Mouse (Mus musculus) midbrain, embryonic 11.5 days (tissue): ENCODE data around the gene Ap5b1. TPM values are rescaled to one million over a fixed set of nuclear protein-coding genes. Genes with fewer than 3 reads are reported as not detected.
A peak's percentile ranks its signal among the peaks of the same experiment; 100 is the strongest.

Experiments used
- ATAC-seq: fragments of 200-750 bp; cut with Nextera tagmentation; 2 replicates; pipeline ENCODE4 v1.8.0; 2017; ENCODE audit warnings: moderate TSS enrichment, moderate library complexity; ENCODE audit not compliant: low FRiP score
- DNase-seq: peaks from one replicate; pipeline ENCODE4 v3.0.0; 2015; ENCODE audit warnings: low spot score; ENCODE audit errors: missing footprints
- H3K27ac ChIP-seq: fragments of 300-500 bp; sonication (generic); 2 replicates; pipeline ENCODE4 v1.5.1; 2014; ENCODE audit warnings: low read depth, low read length
- H3K27me3 ChIP-seq: fragments of 300-500 bp; sonication (generic); 2 replicates; pipeline ENCODE4 v1.6.1; 2014; ENCODE audit warnings: mild to moderate bottlenecking, low read length, moderate library complexity, mixed read lengths; ENCODE audit not compliant: control insufficient read depth, insufficient read depth
- H3K36me3 ChIP-seq: fragments of 300-500 bp; sonication (generic); 2 replicates; pipeline ENCODE4 v1.6.1; 2014; ENCODE audit warnings: mild to moderate bottlenecking, low read length, moderate library complexity, mixed read lengths; ENCODE audit not compliant: control insufficient read depth, insufficient read depth
- H3K4me1 ChIP-seq: fragments of 300-500 bp; sonication (generic); 2 replicates; pipeline ENCODE4 v1.6.1; 2014; ENCODE audit warnings: low read length; ENCODE audit not compliant: control insufficient read depth, insufficient read depth
- H3K4me2 ChIP-seq: fragments of 300-500 bp; sonication (generic); 2 replicates; pipeline ENCODE4 v1.6.1; 2014; ENCODE audit warnings: mild to moderate bottlenecking, moderate library complexity
- H3K4me3 ChIP-seq: fragments of 300-500 bp; sonication (generic); 2 replicates; pipeline ENCODE4 v1.5.1; 2014; ENCODE audit warnings: low read depth, low read length
- H3K9ac ChIP-seq: fragments of 300-500 bp; sonication (generic); 2 replicates; pipeline ENCODE4 v1.6.1; 2014; ENCODE audit warnings: low read length
- H3K9me3 ChIP-seq: fragments of 300-500 bp; sonication (generic); 2 replicates; pipeline ENCODE4 v1.6.1; 2016; ENCODE audit warnings: low read length; ENCODE audit not compliant: control insufficient read depth
- WGBS: fragments of 180-500 bp; shearing (Covaris S2); extraction: QIAGEN DNeasy Blood & Tissue Kit; methylation state at CpG from one replicate; pipeline ENCODE4 v1.1.7; 2014; 5-methylcytosine and 5-hydroxymethylcytosine counted together
- polyA plus RNA-seq: library from polyadenylated mRNA; unstranded; fragments of >200 nt; fragmentation: Nextera tagmentation; extraction: Ambion mirVana; gene quantifications from 2 replicates; pipeline ENCODE4 v1.2.1, GENCODE M21; 2014

The Ap5b1 gene
- polyA plus RNA-seq, 1 experiment from 2014 or later, result 1.5 TPM

DNA sequence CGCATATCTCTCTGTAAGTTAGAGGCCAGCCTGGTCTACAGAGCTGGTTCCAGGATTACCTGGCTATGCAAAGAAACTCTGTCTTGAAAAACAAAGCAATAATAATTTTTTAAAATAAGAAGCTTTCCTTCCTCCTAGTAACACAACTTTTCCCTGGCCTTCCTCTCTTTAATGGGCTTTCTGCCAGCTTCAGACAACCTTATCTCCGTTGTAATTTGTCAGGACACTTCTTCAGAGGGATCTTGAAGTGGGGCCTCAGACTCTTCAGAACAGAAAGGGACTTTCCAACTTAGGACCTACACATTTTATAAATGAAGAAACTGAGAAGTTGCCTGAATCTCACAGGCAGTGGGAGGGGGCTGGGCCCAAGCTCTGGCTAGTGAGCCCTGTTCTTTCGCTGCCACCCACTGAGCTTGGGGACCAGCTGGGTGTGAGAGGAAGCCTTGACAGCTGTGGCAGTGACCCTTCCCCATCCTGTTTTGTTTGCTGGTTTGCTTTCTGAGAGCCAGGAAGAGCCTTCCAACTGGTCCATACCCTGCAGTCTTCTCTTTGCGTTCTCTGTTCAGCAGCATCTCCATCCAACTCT is 20.3 kb upstream of the Ap5b1 start:
- no peak overlapping the region for H3K9ac ChIP-seq
- H3K27me3 ChIP-seq, result no peaks in the 10 kb centered on the region
- no peak overlapping the region for H3K27ac ChIP-seq
- DNase-seq (no peak), ATAC-seq (no peak)
- no peaks in the 10 kb centered on the region for H3K4me1 ChIP-seq
- 89% methylated on average over 4 of the region's 4 CpGs for WGBS
- H3K4me2 ChIP-seq, result no peak overlapping the region
- H3K36me3 ChIP-seq, result no peaks in the 10 kb centered on the region
- H3K4me3 ChIP-seq, result no peak overlapping the region
- H3K9me3 ChIP-seq, result no peaks in the 10 kb centered on the region

GRCm38 (mm10) chr19:5553802-5554201 is 14.0 kb upstream of the Ap5b1 start:
- no peaks in the 10 kb centered on the region for H3K36me3 ChIP-seq
- ATAC-seq, result no peak
- no peak overlapping the region for H3K4me3 ChIP-seq
- no peaks in the 10 kb centered on the region for H3K4me1 ChIP-seq
- H3K4me2 ChIP-seq, result no peak overlapping the region
- no peaks in the 10 kb centered on the region for H3K9me3 ChIP-seq
- peaks cover 11% of the 10 kb centered on the region for H3K27me3 ChIP-seq
- H3K9ac ChIP-seq, result no peak overlapping the region
- no peak overlapping the region for H3K27ac ChIP-seq
- DNase-seq, result no peak
- WGBS, result 59% methylated on average over 8 of the region's 8 CpGs

DNA sequence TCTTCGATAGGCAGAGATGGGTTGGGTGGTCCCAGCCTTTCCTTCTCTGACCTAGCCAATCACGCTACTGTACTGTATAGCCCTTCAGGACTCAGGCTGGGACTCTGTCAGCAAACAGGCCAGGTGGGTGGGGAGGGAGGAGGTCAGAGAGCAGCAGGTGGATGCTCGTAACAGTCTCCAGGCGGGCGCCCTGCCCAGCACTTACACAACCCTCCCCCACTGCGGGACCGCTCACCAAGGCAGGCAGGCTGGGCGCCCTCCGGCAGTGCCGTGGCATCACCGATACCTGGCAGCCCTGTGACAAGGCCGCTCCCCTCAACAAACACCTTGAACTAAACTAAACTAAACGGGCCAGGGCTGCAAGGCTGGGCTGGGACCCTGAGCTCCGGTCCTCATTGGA is 13.6 kb upstream of the Ap5b1 start:
- no peaks in the 10 kb centered on the region for H3K4me1 ChIP-seq
- no peak overlapping the region for H3K9ac ChIP-seq
- H3K4me3 ChIP-seq, result no peak overlapping the region
- no peaks in the 10 kb centered on the region for H3K36me3 ChIP-seq
- DNase-seq (no peak), ATAC-seq (no peak)
- WGBS, result 74% methylated on average over 14 of the region's 14 CpGs
- H3K27ac ChIP-seq, result no peak overlapping the region
- H3K4me2 ChIP-seq, result no peak overlapping the region
- H3K27me3 ChIP-seq, result peaks cover 16% of the 10 kb centered on the region
- no peaks in the 10 kb centered on the region for H3K9me3 ChIP-seq

- H3K4me2 ChIP-seq, result no peak overlapping the region
- 46% methylated on average over 7 of the region's 7 CpGs for WGBS
- ATAC-seq, result no peak
Observed at GRCm38 (mm10) chr19:5558169-5558568, 9.7 kb upstream of the Ap5b1 start.

GRCm38 (mm10) chr19:5558770-5559169 is 9.1 kb upstream of the Ap5b1 start:
- 61% methylated on average over 8 of the region's 8 CpGs for WGBS
- peaks cover 56% of the 10 kb centered on the region for H3K27me3 ChIP-seq
- no peak overlapping the region for H3K4me3 ChIP-seq
- no peaks in the 10 kb centered on the region for H3K9me3 ChIP-seq
- no peaks in the 10 kb centered on the region for H3K36me3 ChIP-seq
- peaks cover 11% of the 10 kb centered on the region for H3K4me1 ChIP-seq
- ATAC-seq (no peak), DNase-seq (peak; percentile 83)
- no peak overlapping the region for H3K4me2 ChIP-seq
- H3K9ac ChIP-seq, result no peak overlapping the region
- no peak overlapping the region for H3K27ac ChIP-seq

More at GRCm38 (mm10) chr19:5558169-5558568, 9.7 kb upstream of the Ap5b1 start:
- H3K36me3 ChIP-seq, result no peaks in the 10 kb centered on the region
- no peak overlapping the region for H3K27ac ChIP-seq
- H3K9ac ChIP-seq, result no peak overlapping the region
- peaks cover 11% of the 10 kb centered on the region for H3K4me1 ChIP-seq
- no peaks in the 10 kb centered on the region for H3K9me3 ChIP-seq
- H3K4me3 ChIP-seq, result no peak overlapping the region
- no peak for DNase-seq
- H3K27me3 ChIP-seq, result peaks cover 54% of the 10 kb centered on the region

GRCm38 (mm10) chr19:5559229-5559628 is 8.6 kb upstream of the Ap5b1 start:
- no peak overlapping the region for H3K4me2 ChIP-seq
- no peaks in the 10 kb centered on the region for H3K36me3 ChIP-seq
- H3K27me3 ChIP-seq, result peaks cover 57% of the 10 kb centered on the region
- no peak for ATAC-seq
- H3K27ac ChIP-seq, result no peak overlapping the region
- 18% methylated on average over 8 of the region's 8 CpGs for WGBS
- no peak for DNase-seq
- no peak overlapping the region for H3K4me3 ChIP-seq
- no peaks in the 10 kb centered on the region for H3K9me3 ChIP-seq
- H3K9ac ChIP-seq, result no peak overlapping the region
- H3K4me1 ChIP-seq, result peaks cover 11% of the 10 kb centered on the region

DNA sequence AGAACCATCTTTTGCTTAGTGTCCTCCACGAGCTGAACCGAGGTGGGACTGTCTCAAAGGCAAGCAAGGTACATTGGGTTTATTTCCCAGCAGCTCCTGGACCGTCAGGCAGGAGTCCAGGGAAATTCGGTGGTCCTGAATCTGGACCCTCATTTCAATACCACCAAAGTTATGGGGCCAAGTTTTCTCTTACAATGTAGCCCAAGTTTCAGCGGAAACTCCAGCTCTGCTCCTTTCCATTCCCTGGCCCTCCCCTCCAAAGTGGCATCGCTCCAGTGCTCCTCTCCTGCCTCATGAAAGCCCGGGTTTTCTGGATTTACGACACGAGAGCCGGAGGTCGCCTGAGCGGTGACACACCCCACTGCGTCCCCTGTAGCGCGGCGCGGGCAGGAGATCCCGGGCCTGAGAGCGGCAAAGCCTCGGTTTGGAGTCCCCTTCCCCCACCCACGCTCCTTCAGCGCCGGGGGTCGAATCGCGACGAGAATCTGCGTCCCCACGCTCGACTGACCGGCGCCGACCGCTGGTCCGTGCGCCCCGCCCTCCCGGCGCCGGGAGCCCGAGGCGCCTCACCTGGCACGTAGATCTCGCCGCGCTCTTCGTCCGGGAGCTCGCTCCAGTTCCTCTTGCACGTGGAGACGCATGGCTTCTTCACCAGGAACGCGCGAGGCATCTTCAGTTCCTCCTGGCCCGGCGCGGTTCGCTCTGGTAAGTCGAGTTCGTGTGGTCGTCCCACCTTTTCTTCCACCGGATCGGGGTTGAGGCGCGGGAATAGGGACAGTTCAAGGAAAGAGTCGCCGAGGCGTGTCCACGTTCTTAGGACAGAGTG is 8.0 kb upstream of the Ap5b1 start:
- peak; percentile 94 for DNase-seq
- Histone ChIP-seq H3K9me3 (no peaks in the 10 kb centered on the region), H3K27me3 (peaks cover 57% of the 10 kb centered on the region), H3K9ac (peak overlapping the region; percentile 27; the same call in 1 of the 2 replicates), H3K27ac (no peak overlapping the region), H3K36me3 (no peaks in the 10 kb centered on the region), H3K4me2 (peak overlapping the region; percentile 44), H3K4me1 (peaks cover 11% of the 10 kb centered on the region), H3K4me3 (peak overlapping the region; percentile 23)
- WGBS, result under 1% methylated on average over 69 of the region's 69 CpGs
- no peak for ATAC-seq

DNA sequence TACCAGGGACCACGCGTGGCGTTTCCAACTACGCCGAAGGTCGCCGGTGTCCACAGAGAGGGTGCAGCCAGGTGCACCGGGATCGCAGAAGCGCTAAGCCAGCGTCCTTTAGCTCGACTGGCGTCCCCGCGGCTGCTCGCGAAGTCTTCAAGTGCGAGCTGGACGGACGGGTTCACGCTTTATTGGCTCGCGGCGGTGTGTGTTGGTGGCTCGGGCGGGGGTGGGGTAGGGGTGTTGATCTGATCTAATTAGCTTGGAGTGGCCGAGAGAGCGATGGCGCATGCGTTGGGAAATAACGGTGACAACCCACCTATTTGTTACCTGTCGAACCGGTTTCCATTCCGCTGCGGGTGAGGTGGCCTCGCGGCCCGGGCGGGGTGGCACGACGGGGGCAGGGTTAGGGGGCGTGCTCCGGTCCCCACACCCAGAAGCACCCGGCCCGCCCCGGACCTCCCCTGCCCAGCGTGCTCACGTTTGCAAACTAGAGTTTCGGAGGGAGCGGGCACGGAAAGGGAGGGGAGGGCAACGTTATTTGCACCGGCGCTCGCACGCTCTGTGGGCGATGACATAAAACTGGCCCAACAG is 7.3 kb upstream of the Ap5b1 start, which contains the start of gene Ovol1:
Ovol1 (minus strand) TSS at position 190 of the 585 bp plus-strand sequence.
- H3K9ac ChIP-seq, result peak within 1 kb of the TSS; percentile 27; the same call in 1 of the 2 replicates
- H3K27me3 ChIP-seq, result peaks cover 57% of the 10 kb centered on the region
- peak within 1 kb of the TSS; percentile 44 for H3K4me2 ChIP-seq
- 1% methylated on average over 51 of the region's 57 CpGs for WGBS
- peaks cover 11% of the 10 kb centered on the region for H3K4me1 ChIP-seq
- H3K9me3 ChIP-seq, result no peaks in the 10 kb centered on the region
- no peak within 1 kb of the TSS for H3K27ac ChIP-seq
- DNase-seq (peak; percentile 90), ATAC-seq (no peak)
- peak within 1 kb of the TSS; percentile 23 for H3K4me3 ChIP-seq
- no peaks in the 10 kb centered on the region for H3K36me3 ChIP-seq

DNA sequence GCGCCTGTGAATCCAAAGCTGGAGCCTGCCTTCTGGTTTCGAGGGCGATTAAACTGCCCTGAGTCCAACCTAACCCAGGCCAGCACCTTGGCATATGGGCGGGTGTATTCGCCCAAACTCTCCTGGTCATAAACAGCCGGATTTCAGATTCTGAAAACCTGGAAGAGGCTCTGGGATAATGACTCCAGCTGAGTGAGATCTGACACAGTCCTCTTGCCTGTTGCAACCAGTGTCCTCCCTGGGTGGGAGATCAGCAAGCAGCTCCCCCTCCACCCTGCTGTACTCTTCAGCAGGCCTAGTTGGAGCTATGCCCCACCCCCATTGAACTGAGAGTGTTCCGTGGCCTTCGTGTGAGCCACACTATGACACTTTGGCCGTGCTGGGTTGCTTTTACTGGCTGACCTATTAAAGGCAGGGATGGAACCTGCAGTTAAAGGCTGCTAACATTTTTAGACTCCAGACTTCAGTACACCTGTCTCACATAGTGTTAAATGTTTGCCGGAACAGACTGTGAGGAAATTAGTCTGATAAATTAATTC is 6.5 kb upstream of the Ap5b1 start:
- Histone ChIP-seq H3K9me3 (no peaks in the 10 kb centered on the region), H3K4me3 (no peak overlapping the region), H3K36me3 (no peaks in the 10 kb centered on the region), H3K27me3 (peaks cover 60% of the 10 kb centered on the region), H3K9ac (no peak overlapping the region), H3K4me1 (peaks cover 11% of the 10 kb centered on the region), H3K27ac (no peak overlapping the region), H3K4me2 (no peak overlapping the region)
- peak; percentile 83 for DNase-seq
- no peak for ATAC-seq
- WGBS, result 20% methylated on average over 10 of the region's 10 CpGs
